Mouse (Mus musculus) liver, embryonic 11.5 days (tissue): Measurements from ENCODE around the gene Syngap1. TPM values are rescaled to one million over a fixed set of nuclear protein-coding genes. Genes with fewer than 3 reads are reported as not detected.

Experiments used
- ATAC-seq: fragments of 200-750 bp; cut with Nextera tagmentation; replicated peaks from 2 replicates; pipeline ENCODE4 v1.8.0; 2017; ENCODE audit warnings: moderate number of reproducible peaks, mild to moderate bottlenecking, moderate TSS enrichment, moderate library complexity; ENCODE audit not compliant: low FRiP score
- DNase-seq: peaks from one replicate; pipeline ENCODE4 v3.0.0-alpha.2; 2017; ENCODE audit warnings: low spot score
- H3K27ac ChIP-seq: fragments of 300-500 bp; sonication (generic); 2 replicates; pipeline ENCODE4 v1.5.1; 2014; ENCODE audit warnings: mild to moderate bottlenecking, low read depth, low read length, control low read depth
- H3K27me3 ChIP-seq: fragments of 300-500 bp; sonication (generic); replicated peaks from 2 replicates; pipeline ENCODE4 v1.6.1; 2014; ENCODE audit warnings: low read length, mixed read lengths; ENCODE audit not compliant: control insufficient read depth, insufficient read depth
- H3K36me3 ChIP-seq: fragments of 300-500 bp; sonication (generic); 2 replicates; pipeline ENCODE4 v1.6.1; 2014; ENCODE audit warnings: mild to moderate bottlenecking, low read length, moderate library complexity, mixed read lengths; ENCODE audit not compliant: control insufficient read depth, insufficient read depth
- H3K4me1 ChIP-seq: fragments of 300-500 bp; sonication (generic); replicated peaks from 2 replicates; pipeline ENCODE4 v1.6.1; 2014; ENCODE audit warnings: low read length, mixed read lengths; ENCODE audit not compliant: control insufficient read depth, insufficient read depth
- H3K4me2 ChIP-seq: fragments of 300-500 bp; sonication (generic); 2 replicates; pipeline ENCODE4 v1.6.1; 2014; ENCODE audit warnings: mild to moderate bottlenecking, control low read depth, moderate library complexity
- H3K4me3 ChIP-seq: fragments of 300-500 bp; sonication (generic); 2 replicates; pipeline ENCODE4 v1.5.1; 2014; ENCODE audit warnings: low read depth, low read length, control low read depth
- H3K9ac ChIP-seq: fragments of 300-500 bp; sonication (generic); 2 replicates; pipeline ENCODE4 v1.6.1; 2014; ENCODE audit warnings: low read depth, low read length, control low read depth
- H3K9me3 ChIP-seq: fragments of 300-500 bp; sonication (generic); 2 replicates; pipeline ENCODE4 v1.6.1; 2016; ENCODE audit warnings: low read length, inconsistent platforms, mixed read lengths; ENCODE audit not compliant: control insufficient read depth
- WGBS: fragments of 180-500 bp; shearing (Covaris S2); extraction: QIAGEN DNeasy Blood & Tissue Kit; methylation state at CpG from one replicate; pipeline ENCODE4 v1.1.7; 2014; 5-methylcytosine and 5-hydroxymethylcytosine counted together
- polyA plus RNA-seq: library from polyadenylated mRNA; unstranded; fragments of >200 nt; fragmentation: Nextera tagmentation; extraction: Ambion mirVana; gene quantifications from 2 replicates; pipeline ENCODE4 v1.2.1, GENCODE M21; 2014

Gene Syngap1
- polyA plus RNA-seq, 1 experiment from 2014 or later = 1.4 TPM

GRCm38 (mm10) chr17:26932839-26933398, 8.1 kb upstream of the Syngap1 start, which contains the start of gene Phf1:
Gene Phf1, plus strand, starts transcription at chr17:26933052.
- Histone ChIP-seq H3K4me3 (peak within 1 kb of the TSS; percentile 74), H3K27me3 (no peaks in the 10 kb centered on the region), H3K9me3 (no peaks in the 10 kb centered on the region), H3K4me2 (peak within 1 kb of the TSS; percentile 100), H3K27ac (peak within 1 kb of the TSS; percentile 68), H3K9ac (peak within 1 kb of the TSS; percentile 77), H3K4me1 (peaks cover 20% of the 10 kb centered on the region), H3K36me3 (peaks cover 24% of the 10 kb centered on the region; the same call in 1 of the 2 replicates)
- WGBS = 0% methylated on average over 41 of the region's 43 CpGs
- peak; percentile 99 for DNase-seq
- peak; percentile 90 for ATAC-seq

GRCm38 (mm10) chr17:26933419-26933818, 7.6 kb upstream of the Syngap1 start:
- Histone ChIP-seq H3K4me3 (peak overlapping the region; percentile 74), H3K4me2 (peak overlapping the region; percentile 100), H3K4me1 (peaks cover 22% of the 10 kb centered on the region), H3K27ac (peak overlapping the region; percentile 68), H3K27me3 (no peaks in the 10 kb centered on the region), H3K36me3 (peaks cover 24% of the 10 kb centered on the region; the same call in 1 of the 2 replicates), H3K9me3 (no peaks in the 10 kb centered on the region), H3K9ac (peak overlapping the region; percentile 77)
- no peak for DNase-seq
- peak; percentile 9; the same call in 1 of the 2 replicates for ATAC-seq
- WGBS = 9% methylated on average over 13 of the region's 13 CpGs

DNA sequence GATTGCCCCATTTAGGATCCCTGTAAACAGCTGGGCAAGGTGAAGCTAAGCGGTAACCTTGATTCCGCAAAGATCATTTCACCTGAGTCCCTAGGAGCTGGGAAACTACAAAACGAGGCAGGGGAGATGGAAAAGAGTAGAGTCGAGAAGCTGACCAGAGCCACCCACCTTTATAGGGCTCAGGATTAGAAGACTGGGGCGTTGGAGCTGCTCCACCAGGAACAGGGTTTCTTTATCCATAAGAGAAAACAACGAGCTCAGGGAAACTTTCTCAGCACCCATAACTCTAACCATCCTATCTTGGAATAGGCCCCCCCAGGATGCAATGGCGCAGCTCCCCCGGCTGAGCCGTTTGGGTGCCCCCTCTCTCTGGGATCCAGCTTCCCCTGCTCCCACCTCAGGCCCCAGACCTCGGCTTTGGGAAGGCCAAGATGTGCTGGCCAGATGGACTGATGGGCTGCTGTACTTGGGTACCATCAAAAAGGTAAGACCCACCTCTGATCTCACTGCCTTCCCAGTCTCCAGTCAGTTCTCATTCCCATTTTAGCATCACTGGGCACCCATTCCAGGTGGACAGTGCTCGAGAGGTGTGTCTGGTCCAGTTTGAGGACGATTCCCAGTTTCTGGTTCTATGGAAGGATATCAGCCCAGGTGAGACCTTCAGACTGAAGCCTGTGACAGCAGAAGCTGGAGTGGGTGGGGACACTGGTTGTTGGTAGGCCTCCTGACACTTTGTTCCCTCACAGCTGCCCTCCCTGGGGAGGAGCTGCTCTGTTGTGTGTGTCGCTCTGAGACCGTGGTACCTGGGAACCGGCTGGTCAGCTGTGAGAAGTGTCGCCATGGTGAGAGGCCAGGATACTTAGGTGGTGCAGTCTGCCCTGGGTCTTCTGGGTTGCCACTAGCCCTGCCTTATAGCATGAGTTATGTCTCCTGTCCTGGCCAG, 6.9 kb upstream of the Syngap1 start:
- H3K4me1 ChIP-seq = peaks cover 22% of the 10 kb centered on the region
- H3K4me2 ChIP-seq = peak overlapping the region; percentile 100
- H3K9me3 ChIP-seq = no peaks in the 10 kb centered on the region
- H3K27me3 ChIP-seq = no peaks in the 10 kb centered on the region
- WGBS = 81% methylated on average over 16 of the region's 16 CpGs
- ATAC-seq = no peak
- DNase-seq = no peak
- H3K4me3 ChIP-seq = peak overlapping the region; percentile 74
- H3K36me3 ChIP-seq = peaks cover 19% of the 10 kb centered on the region; the same call in 1 of the 2 replicates
- no peak overlapping the region; the same call in 1 of the 2 replicates for H3K27ac ChIP-seq
- peak overlapping the region; percentile 77 for H3K9ac ChIP-seq

GRCm38 (mm10) chr17:26935027-26935426, 6.0 kb upstream of the Syngap1 start:
- Histone ChIP-seq H3K9me3 (no peaks in the 10 kb centered on the region), H3K4me3 (no peak overlapping the region), H3K4me2 (no peak overlapping the region), H3K9ac (no peak overlapping the region), H3K27ac (no peak overlapping the region), H3K4me1 (peaks cover 25% of the 10 kb centered on the region), H3K36me3 (peaks cover 15% of the 10 kb centered on the region; the same call in 1 of the 2 replicates), H3K27me3 (no peaks in the 10 kb centered on the region)
- DNase-seq (no peak), ATAC-seq (no peak)
- WGBS = 90% methylated on average over 9 of the region's 9 CpGs

- H3K9ac ChIP-seq = no peak overlapping the region
- no peak for DNase-seq
- no peaks in the 10 kb centered on the region for H3K9me3 ChIP-seq
- no peak overlapping the region for H3K4me3 ChIP-seq
- H3K27me3 ChIP-seq = no peaks in the 10 kb centered on the region
- no peak overlapping the region for H3K4me2 ChIP-seq
- H3K36me3 ChIP-seq = peaks cover 15% of the 10 kb centered on the region; the same call in 1 of the 2 replicates
- 85% methylated on average over 12 of the region's 12 CpGs for WGBS
- H3K4me1 ChIP-seq = peaks cover 33% of the 10 kb centered on the region
- no peak for ATAC-seq
- no peak overlapping the region for H3K27ac ChIP-seq
Observed at GRCm38 (mm10) chr17:26936453-26936852, 4.6 kb upstream of the Syngap1 start.

DNA sequence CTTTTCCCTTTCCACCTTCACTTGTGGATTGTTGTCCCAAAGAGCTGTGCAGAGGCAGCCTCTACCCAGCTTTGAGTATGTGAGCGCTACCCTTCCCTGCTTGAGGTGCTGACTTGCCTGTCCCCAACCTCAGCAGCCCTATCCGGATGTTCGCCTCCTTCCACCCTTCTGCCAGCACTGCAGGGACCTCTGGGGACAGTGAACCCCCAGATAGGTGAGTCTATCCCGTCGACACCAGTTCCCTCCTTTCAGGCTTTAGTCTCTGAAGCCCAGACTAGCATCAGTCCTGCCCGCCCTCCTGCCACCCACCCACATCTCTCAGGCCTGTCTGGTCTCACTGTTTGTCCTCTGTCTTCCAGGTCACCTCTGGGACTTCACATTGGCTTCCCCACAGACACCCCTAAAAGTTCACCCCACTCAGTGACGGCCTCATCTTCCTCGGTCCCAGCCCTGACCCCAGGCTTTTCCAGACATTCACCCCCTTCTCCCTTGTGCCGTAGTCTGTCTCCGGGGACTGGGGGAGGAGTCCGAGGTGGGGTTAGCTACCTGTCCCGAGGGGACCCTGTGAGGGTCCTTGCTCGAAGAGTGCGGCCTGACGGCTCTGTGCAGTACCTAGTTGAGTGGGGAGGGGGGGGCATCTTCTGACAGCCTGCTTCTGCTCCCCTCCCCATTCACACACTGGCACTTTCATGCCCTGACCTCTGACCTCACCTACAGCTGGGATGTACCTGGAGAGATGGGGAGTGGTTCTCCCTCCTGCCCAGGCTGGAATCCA, 3.9 kb upstream of the Syngap1 start:
- 86% methylated on average over 15 of the region's 15 CpGs for WGBS
- ATAC-seq = no peak
- Histone ChIP-seq H3K36me3 (peaks cover 15% of the 10 kb centered on the region; the same call in 1 of the 2 replicates), H3K27me3 (no peaks in the 10 kb centered on the region), H3K4me1 (peaks cover 35% of the 10 kb centered on the region), H3K27ac (no peak overlapping the region), H3K4me3 (peak overlapping the region; percentile 76; the same call in 1 of the 2 replicates), H3K9me3 (no peaks in the 10 kb centered on the region), H3K9ac (no peak overlapping the region), H3K4me2 (peak overlapping the region; percentile 98; the same call in 1 of the 2 replicates)
- no peak for DNase-seq

GRCm38 (mm10) chr17:26937883-26938695, 3.0 kb upstream of the Syngap1 start:
- Histone ChIP-seq H3K4me2 (peak overlapping the region; percentile 98), H3K36me3 (peaks cover 15% of the 10 kb centered on the region; the same call in 1 of the 2 replicates), H3K9me3 (no peaks in the 10 kb centered on the region), H3K27ac (peak overlapping the region; percentile 91), H3K4me1 (peaks cover 31% of the 10 kb centered on the region), H3K4me3 (peak overlapping the region; percentile 76), H3K27me3 (no peaks in the 10 kb centered on the region), H3K9ac (peak overlapping the region; percentile 77)
- ATAC-seq = no peak
- DNase-seq = no peak
- 46% methylated on average over 16 of the region's 16 CpGs for WGBS
